Mouse (Mus musculus): ENCODE data around the gene Nme6.

DNA sequence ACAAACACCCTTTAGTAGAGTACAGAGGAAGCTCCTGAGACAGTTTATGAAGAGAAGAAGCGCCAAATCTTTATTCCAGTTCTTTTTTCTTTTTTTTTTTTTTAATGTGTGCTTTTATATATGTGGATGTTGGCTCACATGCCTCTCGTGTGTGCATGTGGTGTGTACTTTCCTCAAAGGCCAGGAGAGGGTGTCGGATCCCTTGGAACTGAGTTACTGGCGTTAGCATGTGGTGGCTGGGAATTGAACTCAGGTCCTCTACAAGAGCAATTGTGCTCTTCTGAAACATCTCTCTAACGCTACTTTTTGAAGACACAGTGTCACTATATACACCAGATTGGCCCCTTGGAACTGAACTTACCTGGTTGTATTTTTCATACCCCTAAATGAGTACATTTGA, 45.1 kb downstream of the Nme6 start:
- TF ChIP-seq MAFK (IDR thresholded peaks at IDR 0.05; ENCODE audit: insufficient read depth, low read depth, low read length) (no peak), HCFC1 (IDR thresholded peaks at IDR 0.05; ENCODE audit: borderline replicate concordance, insufficient read depth, low read length) (no peak), ZC3H11A (IDR thresholded peaks at IDR 0.05; ENCODE audit: borderline replicate concordance, low read depth, low read length) (no peak), ZNF384 (IDR thresholded peaks at IDR 0.05; ENCODE audit: low read depth, low read length) (no peak), CHD2 (IDR thresholded peaks at IDR 0.05; ENCODE audit: low read depth, low read length) (no peak)

Measured in ES-E14 (cell line).